Mouse (Mus musculus): ENCODE measurements around the gene Ssr1. TPM values are rescaled to one million over a fixed set of nuclear protein-coding genes. Genes with fewer than 3 reads are reported as not detected.

Gene Ssr1
- polyA plus RNA-seq, 1 experiment from 2014 or later, result 158 TPM

GRCm38 (mm10) chr13:38025874-38026273 is 31.9 kb upstream of the Ssr1 start:
- H3K27ac ChIP-seq (ENCODE audit: low read depth), result no peak overlapping the region
- H3K9ac ChIP-seq, result no peak overlapping the region
- DNase-seq, result no peak
- H3K4me3 ChIP-seq (ENCODE audit: low read depth, low read length), result no peak overlapping the region
- no peaks in the 10 kb centered on the region for H3K4me1 ChIP-seq (ENCODE audit: insufficient read depth)
- no peaks in the 10 kb centered on the region for H3K9me3 ChIP-seq (ENCODE audit: low read depth, low read length)
- ATAC-seq (ENCODE audit: insufficient read depth), result no peak
- no peaks in the 10 kb centered on the region for H3K36me3 ChIP-seq (ENCODE audit: insufficient read depth)
- no peaks in the 10 kb centered on the region for H3K27me3 ChIP-seq (ENCODE audit: insufficient read depth, low read length)
- peak; percentile 22 for TF ChIP-seq CTCF (IDR thresholded peaks at IDR 0.05; ENCODE audit: low read depth)
- no peak overlapping the region for H3K4me2 ChIP-seq
- WGBS, result 43% methylated on average over 4 of the region's 4 CpGs

GRCm38 (mm10) chr13:38018791-38019190 is 24.8 kb upstream of the Ssr1 start:
- no peaks in the 10 kb centered on the region for H3K27me3 ChIP-seq (ENCODE audit: insufficient read depth, low read length)
- H3K4me1 ChIP-seq (ENCODE audit: insufficient read depth), result no peaks in the 10 kb centered on the region
- no peaks in the 10 kb centered on the region for H3K36me3 ChIP-seq (ENCODE audit: insufficient read depth)
- no peak overlapping the region for H3K4me2 ChIP-seq
- H3K27ac ChIP-seq (ENCODE audit: low read depth), result no peak overlapping the region
- 60% methylated on average over 3 of the region's 3 CpGs for WGBS
- DNase-seq (no peak), ATAC-seq (ENCODE audit: insufficient read depth) (no peak)
- H3K9ac ChIP-seq, result no peak overlapping the region
- H3K9me3 ChIP-seq (ENCODE audit: low read depth, low read length), result no peaks in the 10 kb centered on the region
- no peak for TF ChIP-seq CTCF (IDR thresholded peaks at IDR 0.05; ENCODE audit: low read depth)
- no peak overlapping the region for H3K4me3 ChIP-seq (ENCODE audit: low read depth, low read length)

- 81% methylated on average over 4 of the region's 4 CpGs for WGBS
- H3K36me3 ChIP-seq (ENCODE audit: insufficient read depth), result no peaks in the 10 kb centered on the region
Measured at GRCm38 (mm10) chr13:38015591-38015990, 21.6 kb upstream of the Ssr1 start.

GRCm38 (mm10) chr13:38012436-38012835 is 18.4 kb upstream of the Ssr1 start:
- no peak for DNase-seq

More at GRCm38 (mm10) chr13:38015591-38015990, 21.6 kb upstream of the Ssr1 start:
- no peak overlapping the region for H3K27ac ChIP-seq (ENCODE audit: low read depth)
- H3K4me3 ChIP-seq (ENCODE audit: low read depth, low read length), result no peak overlapping the region
- H3K9me3 ChIP-seq (ENCODE audit: low read depth, low read length), result no peaks in the 10 kb centered on the region
- H3K9ac ChIP-seq, result no peak overlapping the region
- no peak for DNase-seq
- ATAC-seq (ENCODE audit: insufficient read depth), result no peak
- no peak overlapping the region for H3K4me2 ChIP-seq
- TF ChIP-seq CTCF (IDR thresholded peaks at IDR 0.05; ENCODE audit: low read depth), result no peak
- H3K27me3 ChIP-seq (ENCODE audit: insufficient read depth, low read length), result no peaks in the 10 kb centered on the region
- no peaks in the 10 kb centered on the region for H3K4me1 ChIP-seq (ENCODE audit: insufficient read depth)

GRCm38 (mm10) chr13:38010444-38010910 is 16.5 kb upstream of the Ssr1 start:
- TF ChIP-seq CTCF (IDR thresholded peaks at IDR 0.05; ENCODE audit: low read depth), result no peak
- WGBS, result 75% methylated on average over 5 of the region's 5 CpGs
- no peaks in the 10 kb centered on the region for H3K27me3 ChIP-seq (ENCODE audit: insufficient read depth, low read length)
- no peak overlapping the region for H3K4me2 ChIP-seq
- H3K36me3 ChIP-seq (ENCODE audit: insufficient read depth), result no peaks in the 10 kb centered on the region
- no peaks in the 10 kb centered on the region for H3K9me3 ChIP-seq (ENCODE audit: low read depth, low read length)
- no peak for DNase-seq
- H3K27ac ChIP-seq (ENCODE audit: low read depth), result no peak overlapping the region
- no peaks in the 10 kb centered on the region for H3K4me1 ChIP-seq (ENCODE audit: insufficient read depth)
- ATAC-seq (ENCODE audit: insufficient read depth), result no peak
- H3K4me3 ChIP-seq (ENCODE audit: low read depth, low read length), result no peak overlapping the region
- H3K9ac ChIP-seq, result no peak overlapping the region

More at GRCm38 (mm10) chr13:38012436-38012835, 18.4 kb upstream of the Ssr1 start:
- 81% methylated on average over 5 of the region's 5 CpGs for WGBS
- TF ChIP-seq CTCF (IDR thresholded peaks at IDR 0.05; ENCODE audit: low read depth), result no peak
- H3K4me2 ChIP-seq, result no peak overlapping the region
- no peak overlapping the region for H3K27ac ChIP-seq (ENCODE audit: low read depth)
- no peak for ATAC-seq (ENCODE audit: insufficient read depth)
- no peaks in the 10 kb centered on the region for H3K36me3 ChIP-seq (ENCODE audit: insufficient read depth)
- H3K9me3 ChIP-seq (ENCODE audit: low read depth, low read length), result no peaks in the 10 kb centered on the region
- no peak overlapping the region for H3K9ac ChIP-seq
- no peaks in the 10 kb centered on the region for H3K27me3 ChIP-seq (ENCODE audit: insufficient read depth, low read length)
- no peaks in the 10 kb centered on the region for H3K4me1 ChIP-seq (ENCODE audit: insufficient read depth)
- H3K4me3 ChIP-seq (ENCODE audit: low read depth, low read length), result no peak overlapping the region

GRCm38 (mm10) chr13:38009721-38010408 is 15.8 kb upstream of the Ssr1 start:
- no peaks in the 10 kb centered on the region for H3K36me3 ChIP-seq (ENCODE audit: insufficient read depth)
- WGBS, result 75% methylated on average over 5 of the region's 5 CpGs
- DNase-seq (no peak), ATAC-seq (ENCODE audit: insufficient read depth) (no peak)
- no peaks in the 10 kb centered on the region for H3K9me3 ChIP-seq (ENCODE audit: low read depth, low read length)
- no peak for TF ChIP-seq CTCF (IDR thresholded peaks at IDR 0.05; ENCODE audit: low read depth)
- no peak overlapping the region for H3K27ac ChIP-seq (ENCODE audit: low read depth)
- no peak overlapping the region for H3K4me3 ChIP-seq (ENCODE audit: low read depth, low read length)
- no peak overlapping the region for H3K9ac ChIP-seq
- H3K4me2 ChIP-seq, result no peak overlapping the region
- no peaks in the 10 kb centered on the region for H3K4me1 ChIP-seq (ENCODE audit: insufficient read depth)
- H3K27me3 ChIP-seq (ENCODE audit: insufficient read depth, low read length), result no peaks in the 10 kb centered on the region

- no peak overlapping the region for H3K4me3 ChIP-seq (ENCODE audit: low read depth, low read length)
- H3K4me2 ChIP-seq, result no peak overlapping the region
- no peaks in the 10 kb centered on the region for H3K27me3 ChIP-seq (ENCODE audit: insufficient read depth, low read length)
- H3K4me1 ChIP-seq (ENCODE audit: insufficient read depth), result no peaks in the 10 kb centered on the region
- 91% methylated on average over 2 of the region's 2 CpGs for WGBS
- DNase-seq (no peak), ATAC-seq (ENCODE audit: insufficient read depth) (no peak)
- no peak for TF ChIP-seq CTCF (IDR thresholded peaks at IDR 0.05; ENCODE audit: low read depth)
- H3K9ac ChIP-seq, result no peak overlapping the region
- H3K36me3 ChIP-seq (ENCODE audit: insufficient read depth), result no peaks in the 10 kb centered on the region
- H3K9me3 ChIP-seq (ENCODE audit: low read depth, low read length), result no peaks in the 10 kb centered on the region
- H3K27ac ChIP-seq (ENCODE audit: low read depth), result no peak overlapping the region
Measured at GRCm38 (mm10) chr13:38007972-38008371, 14.0 kb upstream of the Ssr1 start.

Data from lung, embryonic 14.5 days (tissue).